Comparison of ENCODE assay signal across 9 mouse cellular contexts in genomic region chr6:125480396-125481361, GRCm38 (mm10). TPM values are rescaled to one million over a fixed set of nuclear protein-coding genes. Genes with fewer than 3 reads are reported as not detected.
DNase-seq lines count a peak whose midpoint lies in the region; ATAC-seq lines count a peak whose summit lies in the region.
"Had no signal": no experiment of that assay in that cellular context is flagged by ENCODE, and none has a peak within 500 bp of the region (broad histone marks: within the 10 kb centered on the region; RNA-seq: fewer than 3 reads in every experiment).

No protein-coding gene starts in this region.

- H3K27me3 ChIP-seq in heart, embryonic 13.5 days (replicated peaks), result peaks cover 57% of the 10 kb centered on the region
- H3K27me3 ChIP-seq in embryonic facial prominence, embryonic 10.5 days (replicated peaks; ENCODE audit: low read depth, poor library complexity, severe bottlenecking), result 0 out of 2 replicates have a peak, but pooled peaks cover 4% of the 10 kb centered on the region
- H3K27me3 ChIP-seq: neural tube, embryonic 12.5 days had no signal

- H3K9ac ChIP-seq in heart, embryonic 13.5 days, result peak overlapping the region; percentile 59; the same call in 1 of the 2 replicates
- H3K9ac ChIP-seq: neural tube, embryonic 12.5 days had no signal

- H3K4me3 ChIP-seq in heart, embryonic 13.5 days, result no peak overlapping the region
- H3K4me3 ChIP-seq in embryonic facial prominence, embryonic 10.5 days, result no peak overlapping the region
- H3K4me3 ChIP-seq: neural tube, embryonic 12.5 days had no signal

- no peaks in the 10 kb centered on the region for H3K9me3 ChIP-seq in heart, embryonic 13.5 days
- H3K9me3 ChIP-seq in embryonic facial prominence, embryonic 10.5 days, result no peaks in the 10 kb centered on the region
- H3K9me3 ChIP-seq: neural tube, embryonic 12.5 days had no signal

- peaks cover 78% of the 10 kb centered on the region for H3K4me1 ChIP-seq in heart, embryonic 13.5 days
- H3K4me1 ChIP-seq in embryonic facial prominence, embryonic 10.5 days, result peaks cover 55% of the 10 kb centered on the region

- peak overlapping the region; percentile 81 for H3K27ac ChIP-seq in heart, embryonic 13.5 days (replicated peaks)
- H3K27ac ChIP-seq in embryonic facial prominence, embryonic 10.5 days (replicated peaks), result peak overlapping the region; percentile 72
- H3K27ac ChIP-seq: neural tube, embryonic 12.5 days had no signal

- WGBS in heart, embryonic 13.5 days, result 27% methylated on average over 12 of the region's 12 CpGs
- 33% methylated on average over 12 of the region's 12 CpGs for WGBS in embryonic facial prominence, embryonic 10.5 days

- no peaks in the 10 kb centered on the region for H3K36me3 ChIP-seq in heart, embryonic 13.5 days
- H3K36me3 ChIP-seq in embryonic facial prominence, embryonic 10.5 days (replicated peaks), result no peaks in the 10 kb centered on the region
- H3K36me3 ChIP-seq: neural tube, embryonic 12.5 days had no signal

- H3K4me2 ChIP-seq in heart, embryonic 13.5 days, result peak overlapping the region; percentile 6
- H3K4me2 ChIP-seq: neural tube, embryonic 12.5 days had no signal

- ATAC-seq in heart, embryonic 13.5 days (ENCODE audit: extremely low read depth, insufficient number of reproducible peaks, low FRiP score, low TSS enrichment), result no peak
- peak; percentile 57 for ATAC-seq in CD4-positive, CD25-positive, alpha-beta regulatory T cell, adult 4 months
- ATAC-seq in megakaryocyte progenitor cell, adult 5-6 weeks (replicated peaks; ENCODE audit: poor library complexity), result peak; percentile 56

- DNase-seq in heart, postnatal 4 days, result no peak
- no peak for DNase-seq in embryonic facial prominence, embryonic 10.5 days (ENCODE audit: low spot score)
- peak; percentile 41 to 77 for DNase-seq in kidney, postnatal 25 days
- no peak for DNase-seq in gastrocnemius, postnatal 25 days
- no peak for DNase-seq in cerebellum, adult 18-20 months

RNA-seq across cellular contexts. Expression of gene Cd9, which starts 13.9 kb away (rescaled TPM):
- 79.6 and 84.5 TPM in 2 replicates for polyA plus RNA-seq in heart, embryonic 13.5 days (2015; fragmentation: Nextera tagmentation; extraction: Ambion mirVana)
- total RNA-seq in heart, postnatal 4 days (2021), result 10 to 100 TPM; 72.4 to 73.3 TPM
- polyA plus RNA-seq in CD4-positive, CD25-positive, alpha-beta regulatory T cell, adult 4 months (2017; shearing (Covaris generic)), result 100 to 1,000 TPM in 1 of 2 experiments, 10 to 100 TPM in 1; 98.5 to 108 TPM
- 33.0 and 36.2 TPM in 2 replicates for polyA plus RNA-seq in embryonic facial prominence, embryonic 10.5 days (2016; fragmentation: Nextera tagmentation; extraction: Ambion mirVana)
- 41.0 and 50.9 TPM in 2 replicates for total RNA-seq in megakaryocyte progenitor cell, adult 5-6 weeks (2015)
- total RNA-seq in megakaryocyte progenitor cell, adult 5-6 weeks (2017), result 31.0 and 38.7 TPM in 2 replicates
- 10 to 100 TPM; 28.4 to 33.7 TPM for total RNA-seq in gastrocnemius, postnatal 25 days (2021)

Comparison
In these comparisons a context has a peak if more than half of its experiments do, and no peak if none do; other contexts are left out.
1. DNase-seq: peak in kidney, postnatal 25 days (2 of 2); none in heart, postnatal 4 days (single experiment), embryonic facial prominence, embryonic 10.5 days (single experiment), gastrocnemius, postnatal 25 days (single experiment) and cerebellum, adult 18-20 months (0 of 2).